Mouse (Mus musculus) liver, embryonic 14.5 days (tissue): ENCODE measurements around the gene Dnaaf1. TPM values are rescaled to one million over a fixed set of nuclear protein-coding genes. Genes with fewer than 3 reads are reported as not detected.

Experiments used
- ATAC-seq: fragments of 200-750 bp; cut with Nextera tagmentation; 2 replicates; pipeline ENCODE4 v1.8.0; 2017; ENCODE audit warnings: moderate number of reproducible peaks, mild to moderate bottlenecking, moderate library complexity; ENCODE audit not compliant: insufficient read depth
- DNase-seq, 3 experiments: peaks; one replicate each; pipeline ENCODE4 v3.0.0-alpha.2; 2012 to 2013; ENCODE audit warnings: low read depth in 3 of 3, low spot score in 3 of 3
- H3K27ac ChIP-seq: fragments of 300-500 bp; sonication (generic); 2 replicates; pipeline ENCODE4 v1.5.1; 2014; ENCODE audit warnings: moderate library complexity, mild to moderate bottlenecking, control low read depth, inconsistent platforms
- H3K27me3 ChIP-seq: fragments of 300-500 bp; sonication (generic); 2 replicates; pipeline ENCODE4 v1.6.1; 2014; ENCODE audit warnings: mild to moderate bottlenecking, low read length, moderate library complexity; ENCODE audit not compliant: control insufficient read depth, insufficient read depth
- H3K36me3 ChIP-seq: fragments of 300-500 bp; sonication (generic); replicated peaks from 2 replicates; pipeline ENCODE4 v1.6.1; 2014; ENCODE audit warnings: low read depth; ENCODE audit not compliant: control insufficient read depth, insufficient read depth
- H3K4me1 ChIP-seq, 2 experiments: fragments of 200-500 bp in 1 of 2; fragments of 300-500 bp in 1 of 2; sonication (generic) in 1 of 2; replicated peaks; 2 replicates each; pipeline ENCODE4 v1.6.1; 2012 to 2014; ENCODE audit warnings: antibody characterized with exemption in 1 of 2, inconsistent platforms in 1 of 2, low read length in 1 of 2; ENCODE audit not compliant: control insufficient read depth in 2 of 2, insufficient read depth in 2 of 2
- H3K4me2 ChIP-seq: fragments of 300-500 bp; sonication (generic); 2 replicates; pipeline ENCODE4 v1.6.1; 2014; ENCODE audit warnings: low read depth, mild to moderate bottlenecking, control low read depth, moderate library complexity
- H3K4me3 ChIP-seq, 2 experiments: fragments of 200-500 bp in 1 of 2; fragments of 300-500 bp in 1 of 2; sonication (generic) in 1 of 2; 2 replicates each; pipeline ENCODE4 v1.5.1; 2012 to 2014; ENCODE audit warnings: low read depth in 2 of 2, low read length in 2 of 2, mild to moderate bottlenecking in 2 of 2, control low read depth in 1 of 2, inconsistent platforms in 1 of 2, moderate library complexity in 1 of 2; ENCODE audit not compliant: insufficient read depth in 1 of 2
- H3K9ac ChIP-seq: fragments of 300-500 bp; sonication (generic); replicated peaks from 2 replicates; pipeline ENCODE4 v1.6.1; 2014; ENCODE audit warnings: mild to moderate bottlenecking, control low read depth, moderate library complexity
- H3K9me3 ChIP-seq: fragments of 300-500 bp; sonication (generic); 2 replicates; pipeline ENCODE4 v1.6.1; 2016; ENCODE audit warnings: low read length, mixed read lengths; ENCODE audit not compliant: control insufficient read depth
- CTCF ChIP-seq: IDR thresholded peaks from 2 replicates; pipeline ENCODE4 v1.5.1; 2016; ENCODE audit warnings: antibody characterized with exemption, low read depth, control low read depth
- EP300 ChIP-seq: IDR thresholded peaks from 2 replicates; pipeline ENCODE4 v1.6.1; 2016; ENCODE audit warnings: antibody characterized with exemption, low read depth
- WGBS: fragments of 180-500 bp; shearing (Covaris S2); extraction: QIAGEN DNeasy Blood & Tissue Kit; methylation state at CpG from one replicate; pipeline ENCODE4 v1.1.7; 2014; ENCODE audit not compliant: insufficient replicate concordance; 5-methylcytosine and 5-hydroxymethylcytosine counted together
- polyA plus RNA-seq, 2 experiments: library from polyadenylated mRNA; depleted of rRNA in 1 of 2; stranded (reverse) in 1 of 2; unstranded in 1 of 2; fragments of >200 nt; fragmentation: Nextera tagmentation in 1 of 2; extraction: Ambion mirVana in 1 of 2; gene quantifications; 2 replicates each; pipeline versions ENCODE4 v1.2.1 to v1.2.3; 2012 to 2014

Dnaaf1 gene
- polyA plus RNA-seq, 2 experiments = 0.03 to 0.04 TPM

GRCm38 (mm10) chr8:119624916-119625315, 49.9 kb downstream of the Dnaaf1 start:
- no peaks in the 10 kb centered on the region for H3K36me3 ChIP-seq
- no peak overlapping the region for H3K4me2 ChIP-seq
- 73% methylated on average over 7 of the region's 7 CpGs for WGBS
- peaks cover 0 to 6% of the 10 kb centered on the region in 2 experiments; a peak in 3 of 4 replicates for H3K4me1 ChIP-seq
- H3K4me3 ChIP-seq = no peak overlapping the region
- no peak overlapping the region for H3K27ac ChIP-seq
- DNase-seq = no peak
- H3K27me3 ChIP-seq = no peaks in the 10 kb centered on the region
- H3K9ac ChIP-seq = no peak overlapping the region
- ATAC-seq = no peak
- H3K9me3 ChIP-seq = no peaks in the 10 kb centered on the region
- TF ChIP-seq CTCF (no peak), EP300 (no peak)

GRCm38 (mm10) chr8:119625788-119626187, 50.8 kb downstream of the Dnaaf1 start:
- H3K27me3 ChIP-seq = no peaks in the 10 kb centered on the region
- 74% methylated on average over 22 of the region's 22 CpGs for WGBS
- no peak overlapping the region for H3K9ac ChIP-seq
- DNase-seq (no peak), ATAC-seq (no peak)
- H3K4me2 ChIP-seq = no peak overlapping the region
- no peak overlapping the region for H3K27ac ChIP-seq
- H3K4me3 ChIP-seq = no peak overlapping the region
- H3K9me3 ChIP-seq = no peaks in the 10 kb centered on the region
- H3K4me1 ChIP-seq = peaks cover 0 to 6% of the 10 kb centered on the region in 2 experiments; a peak in 3 of 4 replicates
- no peaks in the 10 kb centered on the region for H3K36me3 ChIP-seq
- TF ChIP-seq EP300 = no peak
- TF ChIP-seq CTCF = no peak

GRCm38 (mm10) chr8:119627199-119627598, 52.2 kb downstream of the Dnaaf1 start:
- 32% methylated on average over 7 of the region's 7 CpGs for WGBS
- Histone ChIP-seq H3K27ac (no peak overlapping the region), H3K4me2 (no peak overlapping the region), H3K4me1 (peaks cover 0 to 6% of the 10 kb centered on the region in 2 experiments; a peak in 3 of 4 replicates), H3K4me3 (no peak overlapping the region), H3K36me3 (no peaks in the 10 kb centered on the region), H3K9ac (no peak overlapping the region), H3K27me3 (no peaks in the 10 kb centered on the region), H3K9me3 (no peaks in the 10 kb centered on the region)
- TF ChIP-seq EP300 (no peak), CTCF (no peak)
- peak; percentile 72; the same call in 1 of the 2 replicates for ATAC-seq
- DNase-seq = no peak

- H3K9ac ChIP-seq = no peak overlapping the region
- 0 out of 2 replicates have a peak, but pooled peaks cover 2% of the 10 kb centered on the region for H3K27me3 ChIP-seq
- H3K36me3 ChIP-seq = no peaks in the 10 kb centered on the region
- no peak for DNase-seq
- whole genome bisulfite sequencing = 40% methylated on average over 10 of the region's 10 CpGs
- ATAC-seq = peak; percentile 55; the same call in 1 of the 2 replicates
- H3K4me2 ChIP-seq = no peak overlapping the region
- H3K4me1 ChIP-seq = peaks cover 0 to 6% of the 10 kb centered on the region in 2 experiments; a peak in 3 of 4 replicates
- H3K4me3 ChIP-seq = no peak overlapping the region
- no peaks in the 10 kb centered on the region for H3K9me3 ChIP-seq
- no peak overlapping the region for H3K27ac ChIP-seq
- TF ChIP-seq CTCF (no peak), EP300 (no peak)
Observed at GRCm38 (mm10) chr8:119627613-119628359, 52.8 kb downstream of the Dnaaf1 start.

- no peaks in the 10 kb centered on the region for H3K9me3 ChIP-seq
- ATAC-seq = no peak
- no peak overlapping the region for H3K9ac ChIP-seq
- TF ChIP-seq EP300 = no peak
- TF ChIP-seq CTCF = no peak
- DNase-seq = no peak
- peaks cover 0 to 6% of the 10 kb centered on the region in 2 experiments; a peak in 3 of 4 replicates for H3K4me1 ChIP-seq
- H3K4me2 ChIP-seq = no peak overlapping the region
- H3K4me3 ChIP-seq = no peak overlapping the region
- H3K36me3 ChIP-seq = no peaks in the 10 kb centered on the region
- 38% methylated on average over 3 of the region's 3 CpGs for whole genome bisulfite sequencing
- H3K27me3 ChIP-seq = peaks cover 12% of the 10 kb centered on the region
- no peak overlapping the region for H3K27ac ChIP-seq
Observed at GRCm38 (mm10) chr8:119630841-119631240, 55.8 kb downstream of the Dnaaf1 start.
